ENCODE assay signal across 25 mouse cellular contexts in the genomic region with DNA sequence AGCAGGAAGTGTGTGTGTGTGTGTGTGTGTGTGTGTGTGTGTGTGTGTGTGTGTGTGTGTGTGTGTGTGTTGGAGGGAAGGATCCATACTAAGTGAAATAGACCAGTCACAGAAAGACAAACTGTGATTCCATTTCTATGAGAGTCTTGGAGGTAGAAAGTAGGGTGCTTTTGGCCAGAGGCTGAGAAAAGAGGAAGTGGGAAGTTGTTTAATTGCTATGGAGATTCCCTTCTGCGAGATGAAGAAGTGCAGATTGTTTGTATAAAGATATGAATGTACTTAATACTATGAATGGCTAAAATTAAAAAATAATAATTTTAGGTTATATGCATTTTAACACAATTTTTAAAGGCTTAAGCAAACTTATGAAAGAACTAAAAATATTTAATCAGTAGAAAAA.
DNase-seq lines count a peak whose midpoint lies in the region; ATAC-seq and TF ChIP-seq lines count a peak whose summit lies in the region.
"Had no signal": no experiment of that assay in that cellular context is flagged by ENCODE, and none has a peak within 500 bp of the region (broad histone marks: within the 10 kb centered on the region; RNA-seq: fewer than 3 reads in every experiment).

No protein-coding gene starts in this region.

- no peak for TF ChIP-seq CTCF in G1E (IDR thresholded peaks at IDR 0.05; ENCODE audit: low read depth, low read length)
- no peak for TF ChIP-seq CTCF in lung, adult 2 months (IDR thresholded peaks at IDR 0.05; ENCODE audit: insufficient read depth, low read length)

- ATAC-seq in G1E (ENCODE audit: extremely low read depth, insufficient number of reproducible peaks, low FRiP score, poor library complexity, severe bottlenecking), result peak; percentile 29; the same call in 1 of the 2 replicates
- peak; percentile 71 for ATAC-seq in common myeloid progenitor, adult 5-6 weeks (replicated peaks; ENCODE audit: low read depth, poor library complexity, severe bottlenecking)
- peak; percentile 68 to 85; a peak in 3 of 4 replicates for ATAC-seq in hematopoietic stem cell, adult 5-6 weeks (replicated peaks in 1 of 2; ENCODE audit: insufficient read depth in 1 of 2, low FRiP score in 2 of 2, low TSS enrichment in 1 of 2, low read depth in 1 of 2, poor library complexity in 2 of 2, severe bottlenecking in 2 of 2)
- ATAC-seq: CD4-positive, CD25-positive, alpha-beta regulatory T cell, adult 4 months; forebrain, embryonic 14.5 days; forebrain, postnatal 0 days; hindbrain, embryonic 16.5 days; intestine, embryonic 15.5 days had no signal

- H3K36me3 ChIP-seq in G1E (replicated peaks), result no peaks in the 10 kb centered on the region
- H3K36me3 ChIP-seq: hindbrain, embryonic 10.5 days; hindbrain, embryonic 13.5 days; intestine, embryonic 15.5 days had no signal

- DNase-seq in 416B (ENCODE audit: low read depth), result peak; percentile 33
- peak; percentile 18 for DNase-seq in G1E (ENCODE audit: low spot score)
- DNase-seq in cerebellum, adult 8-10 months, result no peak
- no peak for DNase-seq in lung, adult 2 months
- DNase-seq in cerebellum, adult 9-11 months, result no peak
- no peak for DNase-seq in adrenal gland, adult 18-20 months (ENCODE audit: low spot score in 2 of 2)
- DNase-seq: adrenal gland, postnatal 10 days; adrenal gland, postnatal 36 days; cerebellum, adult 18-20 months; cerebellum, postnatal 10 days; cerebellum, postnatal 36 days; forebrain, postnatal 0 days; gastrocnemius, postnatal 25 days; heart, adult 11 months; kidney, adult 11 months; kidney, adult 8-10 months had no signal

- no peak for TF ChIP-seq POLR2A in lung, adult 2 months (IDR thresholded peaks at IDR 0.05; ENCODE audit: borderline replicate concordance, extremely low read depth, low read depth, low read length)

- peaks cover 37% of the 10 kb centered on the region for H3K4me1 ChIP-seq in G1E (ENCODE audit: insufficient read depth, low read depth, low read length)
- H3K4me1 ChIP-seq in lung, adult 2 months (ENCODE audit: control insufficient read depth, insufficient read depth, low read length), result no peaks in the 10 kb centered on the region
- H3K4me1 ChIP-seq: hindbrain, embryonic 10.5 days; intestine, embryonic 15.5 days had no signal

- H3K9me3 ChIP-seq in G1E (replicated peaks), result no peaks in the 10 kb centered on the region
- H3K9me3 ChIP-seq: hindbrain, embryonic 10.5 days; hindbrain, embryonic 13.5 days; intestine, embryonic 15.5 days had no signal

- no peak overlapping the region for H3K4me3 ChIP-seq in G1E (ENCODE audit: low read depth, low read length)
- H3K4me3 ChIP-seq in lung, adult 2 months (replicated peaks; ENCODE audit: extremely low read depth, low read depth, low read length), result no peak overlapping the region
- H3K4me3 ChIP-seq: hindbrain, embryonic 10.5 days; hindbrain, embryonic 13.5 days; intestine, embryonic 15.5 days had no signal

- WGBS in lung, adult 2 months, result 26% methylated on average over 1 of the region's 1 CpGs

- no peaks in the 10 kb centered on the region for H3K27me3 ChIP-seq in G1E (ENCODE audit: insufficient read depth, low read length)
- H3K27me3 ChIP-seq: hindbrain, embryonic 13.5 days; intestine, embryonic 15.5 days; Patski had no signal

Comparison
In these comparisons a context has a peak if more than half of its experiments do, and no peak if none do; other contexts are left out.
1. DNase-seq: peak in 416B (single experiment) and G1E (single experiment); none in cerebellum, adult 8-10 months (single experiment), lung, adult 2 months (single experiment), cerebellum, adult 9-11 months (single experiment) and adrenal gland, adult 18-20 months (0 of 2).
2. Peak in every context shown above with its lines, with median percentiles within 50 percentile points of each other: ATAC-seq.